Mouse (Mus musculus) bone marrow, adult 2 months (tissue): ENCODE measurements around the gene Nova2.

Experiments
- CTCF ChIP-seq: fragments of 200-500 bp; IDR thresholded peaks from 2 replicates; pipeline ENCODE4 v1.5.1; 2011; ENCODE audit warnings: low read length, control low read depth; ENCODE audit not compliant: control insufficient read depth, insufficient read depth
- POLR2A ChIP-seq: fragments of 200-500 bp; IDR thresholded peaks from 2 replicates; pipeline ENCODE4 v1.6.1; 2011; ENCODE audit warnings: low read depth, mild to moderate bottlenecking, control low read depth, low read length, borderline replicate concordance; ENCODE audit not compliant: control insufficient read depth

- TF ChIP-seq CTCF (no peak), POLR2A (no peak)
Measured at GRCm38 (mm10) chr7:18890848-18891247, 34.8 kb upstream of the Nova2 start.
